Mouse (Mus musculus): ENCODE measurements at regions not wholly inside any gene's neighbourhood (a gene's known extent, or its start where the extent isn't known, plus 50 kb on each side); places are given as distances from the start of the nearest gene placed in this dataset.

DNA sequence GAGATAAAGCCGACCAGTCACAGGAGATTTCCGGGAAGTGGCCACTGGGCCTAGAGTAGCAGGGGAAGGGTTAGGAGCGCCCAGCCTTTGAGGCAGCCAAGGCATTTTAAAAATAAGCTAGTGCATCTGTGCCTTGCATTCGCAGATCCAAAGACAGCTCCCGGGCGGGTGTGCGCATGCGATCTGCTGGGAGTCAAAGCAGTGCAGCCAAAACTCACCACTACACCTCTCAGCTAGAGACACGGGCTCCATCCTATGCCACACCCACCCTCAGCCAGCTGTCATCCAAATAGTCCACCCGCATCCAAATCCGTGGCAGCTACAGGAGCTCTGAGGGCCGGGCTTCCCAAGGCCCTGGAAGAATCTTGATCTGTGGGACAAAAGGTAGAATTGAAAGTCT is 220.2 kb upstream of the Sulf2 start:
- no peak overlapping the region for H3K27ac ChIP-seq
- no peaks in the 10 kb centered on the region for H3K27me3 ChIP-seq (ENCODE audit: control insufficient read depth, insufficient read depth, low read length)
- intact Hi-C loops (cut with DNase I), result no loop called here
- H3K36me3 ChIP-seq (ENCODE audit: control insufficient read depth, insufficient read depth, low read length), result no peaks in the 10 kb centered on the region
- H3K4me3 ChIP-seq, result no peak overlapping the region
- no peak overlapping the region for H3K9ac ChIP-seq (ENCODE audit: low read depth, low read length)
- no peaks in the 10 kb centered on the region for H3K79me2 ChIP-seq (replicated peaks; ENCODE audit: control insufficient read depth, insufficient read depth, low read length)
- peak in 1 of 2 experiments; percentile 20 for DNase-seq
- TF ChIP-seq CTCF (IDR thresholded peaks at IDR 0.05), result no peak
- no peak for TF ChIP-seq EP300 (IDR thresholded peaks at IDR 0.05; ENCODE audit: insufficient read depth, low read depth, low read length)
- no peak for TF ChIP-seq POLR2A (IDR thresholded peaks at IDR 0.05; ENCODE audit: insufficient read depth, low read depth, low read length)
- H3K4me1 ChIP-seq (ENCODE audit: control insufficient read depth, insufficient read depth, low read length), result no peaks in the 10 kb centered on the region
- 80% methylated on average over 12 of the region's 12 CpGs for WGBS

DNA sequence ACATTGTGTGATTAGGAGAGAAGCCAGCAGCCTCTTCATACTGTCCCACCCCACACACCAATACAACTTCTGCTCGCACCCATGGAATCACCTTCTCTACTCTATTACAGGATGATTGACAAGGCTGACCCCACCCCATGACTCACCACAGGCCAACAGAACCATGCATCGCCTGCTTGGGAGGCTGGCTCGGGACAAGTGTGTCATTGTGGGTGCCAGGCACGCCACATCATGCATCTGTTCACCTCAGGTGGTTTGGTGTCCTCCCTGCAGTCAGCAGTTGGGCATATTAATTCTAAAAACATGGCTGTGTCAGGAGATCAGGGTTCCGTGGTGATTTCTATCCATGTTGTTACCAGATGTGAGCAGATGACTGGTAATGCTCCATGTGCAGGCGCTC is 215.3 kb upstream of the Sulf2 start:
- intact Hi-C loops (cut with DNase I), result no loop called here
- Histone ChIP-seq H3K79me2 (replicated peaks; ENCODE audit: control insufficient read depth, insufficient read depth, low read length) (no peaks in the 10 kb centered on the region), H3K27me3 (ENCODE audit: control insufficient read depth, insufficient read depth, low read length) (no peaks in the 10 kb centered on the region), H3K9ac (ENCODE audit: low read depth, low read length) (no peak overlapping the region), H3K36me3 (ENCODE audit: control insufficient read depth, insufficient read depth, low read length) (no peaks in the 10 kb centered on the region), H3K4me3 (no peak overlapping the region), H3K4me1 (ENCODE audit: control insufficient read depth, insufficient read depth, low read length) (no peaks in the 10 kb centered on the region), H3K27ac (no peak overlapping the region)
- TF ChIP-seq POLR2A (IDR thresholded peaks at IDR 0.05; ENCODE audit: insufficient read depth, low read depth, low read length), result no peak
- no peak for TF ChIP-seq CTCF (IDR thresholded peaks at IDR 0.05)
- no peak for TF ChIP-seq EP300 (IDR thresholded peaks at IDR 0.05; ENCODE audit: insufficient read depth, low read depth, low read length)
- 91% methylated on average over 6 of the region's 6 CpGs for WGBS
- DNase-seq, result no peak

DNA sequence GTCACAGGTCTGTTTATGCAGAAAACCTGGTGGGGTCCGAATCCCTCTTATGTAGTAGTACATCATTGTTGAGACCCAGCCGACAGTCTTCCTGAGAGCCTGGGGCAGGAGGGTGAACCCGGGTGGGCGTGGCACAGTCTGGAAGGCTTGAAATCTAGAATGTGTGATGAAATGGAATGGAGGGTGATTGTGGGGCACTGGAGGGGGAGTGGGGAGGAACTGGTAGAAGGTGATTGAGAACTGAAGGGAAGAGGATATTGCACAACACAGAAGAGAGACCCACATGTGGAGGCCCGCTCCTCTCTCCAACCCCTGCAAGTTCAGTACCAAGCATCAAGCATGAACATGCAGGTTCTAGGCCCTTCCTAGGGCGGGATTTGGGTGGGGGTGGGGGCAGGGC is 206.2 kb upstream of the Sulf2 start:
- TF ChIP-seq POLR2A (IDR thresholded peaks at IDR 0.05; ENCODE audit: insufficient read depth, low read depth, low read length) (no peak), EP300 (IDR thresholded peaks at IDR 0.05; ENCODE audit: insufficient read depth, low read depth, low read length) (no peak)
- Histone ChIP-seq H3K27ac (no peak overlapping the region), H3K4me1 (ENCODE audit: control insufficient read depth, insufficient read depth, low read length) (peaks cover 6% of the 10 kb centered on the region), H3K9ac (ENCODE audit: low read depth, low read length) (no peak overlapping the region), H3K36me3 (ENCODE audit: control insufficient read depth, insufficient read depth, low read length) (no peaks in the 10 kb centered on the region), H3K27me3 (ENCODE audit: control insufficient read depth, insufficient read depth, low read length) (no peaks in the 10 kb centered on the region), H3K79me2 (replicated peaks; ENCODE audit: control insufficient read depth, insufficient read depth, low read length) (no peaks in the 10 kb centered on the region), H3K4me3 (no peak overlapping the region)
- WGBS, result 93% methylated on average over 6 of the region's 6 CpGs
- intact Hi-C loops (cut with DNase I), result no loop called here
- DNase-seq, result no peak

DNA sequence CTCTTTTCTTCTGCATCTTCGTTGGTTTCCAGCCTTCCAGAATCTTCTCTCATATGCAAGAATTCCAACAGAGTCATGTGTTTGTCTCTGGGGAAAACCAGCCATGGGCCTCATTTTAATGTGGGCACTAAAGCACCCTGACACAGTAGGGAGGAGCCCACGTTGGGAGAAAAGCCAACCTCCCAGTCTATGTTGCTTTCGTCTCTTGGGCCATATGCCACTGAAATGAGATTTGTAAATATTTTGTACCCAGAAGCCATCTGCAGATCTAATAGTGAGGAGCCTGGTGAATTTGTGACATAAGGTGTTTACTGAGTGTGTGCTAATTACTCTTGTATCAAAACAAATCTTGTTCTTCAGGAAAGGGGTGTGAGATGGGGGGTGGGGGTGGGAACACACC is 205.3 kb upstream of the Sulf2 start:
- WGBS, result 69% methylated on average over 3 of the region's 3 CpGs
- Histone ChIP-seq H3K79me2 (replicated peaks; ENCODE audit: control insufficient read depth, insufficient read depth, low read length) (no peaks in the 10 kb centered on the region), H3K4me3 (no peak overlapping the region), H3K36me3 (ENCODE audit: control insufficient read depth, insufficient read depth, low read length) (no peaks in the 10 kb centered on the region), H3K27ac (no peak overlapping the region), H3K9ac (ENCODE audit: low read depth, low read length) (no peak overlapping the region), H3K27me3 (ENCODE audit: control insufficient read depth, insufficient read depth, low read length) (no peaks in the 10 kb centered on the region), H3K4me1 (ENCODE audit: control insufficient read depth, insufficient read depth, low read length) (peaks cover 6% of the 10 kb centered on the region)
- no peak for DNase-seq
- intact Hi-C loops (cut with DNase I), result no loop called here
- TF ChIP-seq POLR2A (IDR thresholded peaks at IDR 0.05; ENCODE audit: insufficient read depth, low read depth, low read length), result no peak
- TF ChIP-seq EP300 (IDR thresholded peaks at IDR 0.05; ENCODE audit: insufficient read depth, low read depth, low read length), result no peak
- no peak for TF ChIP-seq CTCF (IDR thresholded peaks at IDR 0.05)

DNA sequence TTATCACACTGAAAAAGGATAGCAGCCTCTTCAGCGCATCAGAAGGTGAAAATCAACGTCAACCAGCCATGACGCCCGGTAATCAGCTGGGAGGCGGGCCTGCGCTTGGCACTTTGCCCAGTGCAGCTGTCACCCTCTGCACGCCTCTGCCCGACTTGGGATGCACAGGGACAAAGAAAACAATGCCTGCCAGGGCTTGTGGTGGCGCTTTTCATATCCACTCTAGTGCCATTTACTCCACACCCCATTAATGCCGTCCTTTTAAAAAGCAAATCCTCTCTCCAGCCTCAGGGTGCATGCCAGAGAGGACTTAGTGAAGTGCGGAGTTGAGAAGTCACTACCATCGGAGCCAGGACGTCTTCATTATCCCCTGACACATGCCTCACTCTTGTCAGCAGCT is 204.5 kb upstream of the Sulf2 start:
- peak; percentile 46 to 47 for DNase-seq
- Histone ChIP-seq H3K4me3 (no peak overlapping the region), H3K79me2 (replicated peaks; ENCODE audit: control insufficient read depth, insufficient read depth, low read length) (no peaks in the 10 kb centered on the region), H3K9ac (ENCODE audit: low read depth, low read length) (no peak overlapping the region), H3K27me3 (ENCODE audit: control insufficient read depth, insufficient read depth, low read length) (no peaks in the 10 kb centered on the region), H3K36me3 (ENCODE audit: control insufficient read depth, insufficient read depth, low read length) (no peaks in the 10 kb centered on the region), H3K4me1 (ENCODE audit: control insufficient read depth, insufficient read depth, low read length) (peaks cover 6% of the 10 kb centered on the region), H3K27ac (no peak overlapping the region)
- 25% methylated on average over 13 of the region's 13 CpGs for WGBS
- intact Hi-C loops (cut with DNase I), result loop anchor here (5.0 kb wide), 2 partner anchors 37 to 82 kb away; no protein-coding TSS in a partner anchor
- TF ChIP-seq CTCF (IDR thresholded peaks at IDR 0.05), result no peak
- no peak for TF ChIP-seq EP300 (IDR thresholded peaks at IDR 0.05; ENCODE audit: insufficient read depth, low read depth, low read length)
- TF ChIP-seq POLR2A (IDR thresholded peaks at IDR 0.05; ENCODE audit: insufficient read depth, low read depth, low read length), result no peak

DNA sequence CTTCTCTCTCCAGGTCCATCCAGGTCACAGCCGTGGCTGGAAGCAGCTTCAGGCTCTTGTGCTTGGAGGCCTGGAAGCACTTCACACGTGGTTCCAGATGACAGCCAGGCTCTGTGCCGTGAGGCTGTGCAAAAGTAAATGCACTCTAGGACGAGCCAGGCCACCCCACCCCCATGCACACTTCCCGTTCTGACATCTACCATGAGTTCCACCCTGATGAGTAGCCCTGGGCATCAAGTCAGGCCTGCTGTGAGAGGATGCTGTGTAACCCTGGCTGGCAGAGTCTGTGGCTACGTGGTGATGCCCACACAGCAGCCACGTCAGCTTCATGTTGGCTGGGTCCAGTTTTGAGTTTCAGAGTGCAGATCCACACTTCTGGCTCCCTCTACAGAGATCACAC is 202.4 kb upstream of the Sulf2 start:
- 31% methylated on average over 7 of the region's 7 CpGs for WGBS
- Histone ChIP-seq H3K36me3 (ENCODE audit: control insufficient read depth, insufficient read depth, low read length) (no peaks in the 10 kb centered on the region), H3K27ac (peak overlapping the region; percentile 54), H3K9ac (ENCODE audit: low read depth, low read length) (no peak overlapping the region), H3K4me3 (no peak overlapping the region), H3K79me2 (replicated peaks; ENCODE audit: control insufficient read depth, insufficient read depth, low read length) (no peaks in the 10 kb centered on the region), H3K27me3 (ENCODE audit: control insufficient read depth, insufficient read depth, low read length) (no peaks in the 10 kb centered on the region), H3K4me1 (ENCODE audit: control insufficient read depth, insufficient read depth, low read length) (peaks cover 8% of the 10 kb centered on the region)
- TF ChIP-seq EP300 (IDR thresholded peaks at IDR 0.05; ENCODE audit: insufficient read depth, low read depth, low read length) (peak; percentile 92), CTCF (IDR thresholded peaks at IDR 0.05) (no peak)
- intact Hi-C loops (cut with DNase I), result loop anchor here (5.0 kb wide), 2 partner anchors 39 to 84 kb away; no protein-coding TSS in a partner anchor
- DNase-seq, result peak; percentile 66 to 83

Measured in heart, adult 2 months (tissue).